Mouse (Mus musculus) R1 (cell line): Measurements from ENCODE around the gene Dglucy.
A peak's percentile ranks its signal among the peaks of the same experiment; 100 is the strongest.
"Not testable (repeated sequence)": the region's sequence is repeated elsewhere in the genome, so short reads cannot be mapped to it uniquely, and the experiment has no call there.

Experiments used
- DNase-seq: peaks from one replicate; pipeline ENCODE4 v3.0.0-alpha.2; 2018; ENCODE audit warnings: low read depth, low spot score

The Dglucy gene

GRCm38 (mm10) chr12:100780416-100780815, 1.6 kb downstream of the Dglucy start:
- DNase-seq = no peak

- DNase-seq = peak; percentile 34
Measured at GRCm38 (mm10) chr12:100781428-100782120, 2.7 kb downstream of the Dglucy start.

GRCm38 (mm10) chr12:100784152-100784551, 5.3 kb downstream of the Dglucy start:
- no peak for DNase-seq

GRCm38 (mm10) chr12:100785344-100785743, 6.5 kb downstream of the Dglucy start:
- no peak for DNase-seq

GRCm38 (mm10) chr12:100789981-100790550, 11.2 kb downstream of the Dglucy start:
- DNase-seq = no peak

- no peak for DNase-seq
Measured at GRCm38 (mm10) chr12:100791425-100791824, 12.6 kb downstream of the Dglucy start.

GRCm38 (mm10) chr12:100794450-100795230, 15.8 kb downstream of the Dglucy start:
- DNase-seq = peak; percentile 37

GRCm38 (mm10) chr12:100795390-100796036, 16.7 kb downstream of the Dglucy start:
- no peak for DNase-seq

GRCm38 (mm10) chr12:100803391-100803790, 24.5 kb downstream of the Dglucy start:
- DNase-seq = not testable (repeated sequence)

GRCm38 (mm10) chr12:100807280-100807679, 28.4 kb downstream of the Dglucy start:
- no peak for DNase-seq

GRCm38 (mm10) chr12:100808609-100809280, 29.9 kb downstream of the Dglucy start:
- peak; percentile 39 for DNase-seq

- DNase-seq = no peak
Measured at GRCm38 (mm10) chr12:100810542-100810941, 31.7 kb downstream of the Dglucy start.

- DNase-seq = no peak
Measured at GRCm38 (mm10) chr12:100813901-100814300, 35.0 kb downstream of the Dglucy start.

- peak; percentile 65 for DNase-seq
Measured at GRCm38 (mm10) chr12:100814671-100815070, 35.8 kb downstream of the Dglucy start.

GRCm38 (mm10) chr12:100816906-100817305, 38.0 kb downstream of the Dglucy start:
- DNase-seq = peak; percentile 57

GRCm38 (mm10) chr12:100819965-100820364, 41.1 kb downstream of the Dglucy start:
- DNase-seq = no peak

- DNase-seq = no peak
Measured at GRCm38 (mm10) chr12:100831021-100831420, 52.2 kb downstream of the Dglucy start.

GRCm38 (mm10) chr12:100831629-100832325, 52.9 kb downstream of the Dglucy start:
- peak; percentile 64 for DNase-seq

GRCm38 (mm10) chr12:100837208-100837607, 58.4 kb downstream of the Dglucy start:
- no peak for DNase-seq

GRCm38 (mm10) chr12:100839079-100839600, 60.3 kb downstream of the Dglucy start:
- DNase-seq = no peak

GRCm38 (mm10) chr12:100839926-100840325, 61.1 kb downstream of the Dglucy start:
- no peak for DNase-seq
